Mouse (Mus musculus): Measurements from ENCODE around the gene Lama4. TPM values are rescaled to one million over a fixed set of nuclear protein-coding genes. Genes with fewer than 3 reads are reported as not detected.

Gene Lama4
- polyA plus RNA-seq, 1 experiment from 2014 or later: 73.9 TPM

DNA sequence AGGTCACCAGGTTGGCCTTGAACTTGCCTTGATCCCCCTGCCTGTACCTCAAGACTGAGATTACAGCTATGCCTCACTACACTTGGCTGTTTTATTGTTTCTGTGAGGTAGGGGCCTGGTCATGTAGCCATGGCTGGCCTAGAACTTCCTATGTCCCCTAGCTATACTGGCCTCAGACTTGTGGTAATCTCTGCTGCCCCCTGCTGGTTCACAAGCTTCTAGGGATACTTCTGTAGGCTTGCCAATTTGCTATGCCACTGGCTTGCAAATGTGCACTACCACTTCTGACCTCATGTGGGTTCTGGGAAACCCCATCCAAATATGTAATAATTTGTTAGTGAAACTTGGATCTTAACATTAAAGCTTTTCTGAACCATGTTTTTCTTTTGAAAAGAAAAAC, 101.6 kb downstream of the Lama4 start:
- no peak overlapping the region for H3K4me3 ChIP-seq (replicated peaks)
- H3K27me3 ChIP-seq: no peaks in the 10 kb centered on the region
- no peak overlapping the region for H3K4me2 ChIP-seq
- peak; percentile 67; the same call in 1 of the 2 replicates for ATAC-seq (replicated peaks; ENCODE audit: low FRiP score)
- no peak overlapping the region for H3K27ac ChIP-seq
- peaks cover 48% of the 10 kb centered on the region for H3K36me3 ChIP-seq
- no peak overlapping the region for H3K9ac ChIP-seq
- H3K9me3 ChIP-seq (replicated peaks): no peaks in the 10 kb centered on the region
- H3K4me1 ChIP-seq: no peaks in the 10 kb centered on the region

DNA sequence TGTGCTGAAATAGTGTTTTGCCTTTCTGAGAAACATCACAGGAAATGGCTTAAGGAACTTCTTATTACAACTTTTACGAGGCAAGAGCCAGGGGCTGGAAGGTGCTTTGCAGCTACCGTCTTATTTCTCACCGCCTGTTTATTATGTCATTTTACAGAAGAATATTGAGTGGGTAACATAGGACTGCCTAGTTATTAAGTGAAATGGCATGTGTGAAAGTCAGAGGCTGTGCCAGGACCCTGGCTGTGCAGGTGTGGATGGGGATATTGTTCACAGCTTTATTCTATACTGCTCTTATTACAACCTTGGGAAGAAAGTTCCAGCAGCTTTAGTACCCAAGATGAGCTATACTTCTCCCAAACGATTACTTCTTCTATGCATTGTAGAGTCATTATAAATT, 106.7 kb downstream of the Lama4 start:
- H3K4me2 ChIP-seq: no peak overlapping the region
- H3K9me3 ChIP-seq (replicated peaks): no peaks in the 10 kb centered on the region
- H3K27ac ChIP-seq: no peak overlapping the region
- H3K4me3 ChIP-seq (replicated peaks): no peak overlapping the region
- peaks cover 59% of the 10 kb centered on the region for H3K36me3 ChIP-seq
- H3K9ac ChIP-seq: no peak overlapping the region
- WGBS: 81% methylated on average over 4 of the region's 4 CpGs
- no peaks in the 10 kb centered on the region for H3K4me1 ChIP-seq
- no peaks in the 10 kb centered on the region for H3K27me3 ChIP-seq
- ATAC-seq (replicated peaks; ENCODE audit: low FRiP score): no peak

DNA sequence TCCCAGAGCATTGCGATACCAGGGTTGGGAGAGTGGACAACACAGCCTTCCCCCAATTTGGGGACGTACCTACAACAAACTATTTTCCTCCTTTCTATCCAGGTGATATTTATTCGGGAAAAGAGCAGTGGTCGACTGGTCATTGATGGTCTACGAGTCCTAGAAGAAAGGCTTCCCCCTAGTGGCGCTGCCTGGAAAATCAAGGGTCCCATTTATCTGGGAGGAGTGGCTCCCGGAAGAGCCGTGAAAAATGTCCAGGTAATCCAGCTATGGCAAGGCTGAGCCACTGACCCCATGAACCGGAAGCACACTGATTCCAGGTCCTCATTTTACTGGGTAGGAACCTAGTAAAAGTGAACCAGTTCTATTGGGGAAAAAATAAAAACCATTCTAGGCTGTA, 131.7 kb downstream of the Lama4 start:
- 88% methylated on average over 9 of the region's 9 CpGs for WGBS
- Histone ChIP-seq H3K4me3 (replicated peaks) (no peak overlapping the region), H3K4me2 (no peak overlapping the region), H3K27ac (no peak overlapping the region), H3K9ac (no peak overlapping the region), H3K4me1 (no peaks in the 10 kb centered on the region), H3K9me3 (replicated peaks) (no peaks in the 10 kb centered on the region), H3K36me3 (peaks cover 50% of the 10 kb centered on the region), H3K27me3 (no peaks in the 10 kb centered on the region)
- no peak for ATAC-seq (replicated peaks; ENCODE audit: low FRiP score)

DNA sequence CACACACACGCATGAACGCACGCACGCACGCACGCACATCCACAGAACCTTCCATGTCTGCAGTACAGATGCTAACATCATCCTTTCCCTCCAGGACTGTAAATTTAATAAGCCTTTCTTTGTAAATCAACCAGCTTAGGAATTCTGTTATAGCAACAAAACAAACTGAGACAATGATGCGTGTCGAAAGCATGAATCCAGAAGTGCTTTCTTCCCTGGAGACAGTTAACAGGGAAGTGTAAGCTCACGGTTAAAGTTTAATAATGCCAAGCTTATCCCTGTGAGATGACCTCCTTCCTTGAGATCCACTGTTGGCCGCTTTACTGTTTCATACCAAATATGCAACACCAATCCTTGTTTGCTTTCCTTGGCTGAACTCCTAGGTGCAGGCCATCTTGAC, 133.4 kb downstream of the Lama4 start:
- WGBS: 90% methylated on average over 10 of the region's 10 CpGs
- Histone ChIP-seq H3K4me3 (replicated peaks) (no peak overlapping the region), H3K9ac (no peak overlapping the region), H3K27ac (no peak overlapping the region), H3K4me2 (no peak overlapping the region), H3K4me1 (no peaks in the 10 kb centered on the region), H3K27me3 (no peaks in the 10 kb centered on the region), H3K36me3 (peaks cover 60% of the 10 kb centered on the region), H3K9me3 (replicated peaks) (no peaks in the 10 kb centered on the region)
- ATAC-seq (replicated peaks; ENCODE audit: low FRiP score): no peak

DNA sequence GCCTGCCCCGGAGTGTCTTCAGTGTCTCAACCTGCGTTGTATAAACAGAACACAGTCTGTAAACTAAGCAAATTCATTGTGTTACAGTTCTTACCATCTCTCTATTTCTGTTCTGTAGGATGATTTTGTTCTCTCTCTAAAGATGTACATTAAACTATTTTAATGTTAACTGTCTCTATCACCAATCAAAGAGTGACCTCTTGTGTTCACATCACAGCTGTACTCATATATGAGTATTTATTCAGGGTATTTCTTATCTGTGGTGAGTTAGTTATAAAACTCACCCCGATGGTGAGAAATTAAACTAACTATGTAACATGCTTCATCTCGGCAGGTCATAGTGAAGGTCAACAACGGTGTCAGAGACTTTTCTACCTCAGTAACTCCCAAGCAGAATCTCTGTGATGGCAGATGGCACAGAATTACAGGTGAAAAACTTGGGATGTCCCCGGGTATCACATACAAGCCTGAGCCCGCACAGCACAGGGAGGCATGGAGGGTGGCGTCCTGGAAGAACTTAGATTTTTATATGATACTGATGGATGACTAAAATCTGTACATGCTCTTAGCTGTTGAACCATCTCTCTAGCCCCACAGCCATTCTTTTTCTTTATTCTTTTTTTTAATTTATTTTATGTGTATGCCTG, 139.6 kb downstream of the Lama4 start:
- no peak overlapping the region for H3K27ac ChIP-seq
- no peak for ATAC-seq (replicated peaks; ENCODE audit: low FRiP score)
- no peak overlapping the region for H3K4me2 ChIP-seq
- H3K4me3 ChIP-seq (replicated peaks): no peak overlapping the region
- no peaks in the 10 kb centered on the region for H3K4me1 ChIP-seq
- H3K9ac ChIP-seq: no peak overlapping the region
- no peaks in the 10 kb centered on the region for H3K27me3 ChIP-seq
- 90% methylated on average over 8 of the region's 8 CpGs for WGBS
- peaks cover 49% of the 10 kb centered on the region for H3K36me3 ChIP-seq
- no peaks in the 10 kb centered on the region for H3K9me3 ChIP-seq (replicated peaks)

DNA sequence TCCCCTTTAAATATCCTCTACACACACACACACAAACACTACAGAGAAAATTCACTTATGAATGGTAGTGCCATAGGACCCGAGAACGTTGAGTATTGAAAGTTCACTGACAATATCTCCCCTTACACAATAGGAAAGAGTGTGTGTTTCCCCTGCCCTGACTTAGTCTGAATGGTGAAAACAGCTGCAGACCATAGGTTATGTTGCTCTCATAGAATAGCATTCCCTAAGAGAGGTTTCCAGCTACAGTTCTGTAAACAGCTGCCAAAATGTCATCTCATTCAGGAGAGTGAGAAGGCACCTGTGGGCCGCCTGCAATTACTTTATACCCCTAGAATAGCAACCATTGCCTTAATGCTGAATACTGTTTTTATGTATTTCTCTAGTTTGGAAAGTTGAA, 141.1 kb downstream of the Lama4 start:
- Histone ChIP-seq H3K36me3 (peaks cover 63% of the 10 kb centered on the region), H3K4me1 (no peaks in the 10 kb centered on the region), H3K27ac (no peak overlapping the region), H3K9me3 (replicated peaks) (no peaks in the 10 kb centered on the region), H3K27me3 (no peaks in the 10 kb centered on the region), H3K4me2 (no peak overlapping the region), H3K9ac (no peak overlapping the region), H3K4me3 (replicated peaks) (no peak overlapping the region)
- WGBS: 73% methylated on average over 3 of the region's 3 CpGs
- ATAC-seq (replicated peaks; ENCODE audit: low FRiP score): no peak

DNA sequence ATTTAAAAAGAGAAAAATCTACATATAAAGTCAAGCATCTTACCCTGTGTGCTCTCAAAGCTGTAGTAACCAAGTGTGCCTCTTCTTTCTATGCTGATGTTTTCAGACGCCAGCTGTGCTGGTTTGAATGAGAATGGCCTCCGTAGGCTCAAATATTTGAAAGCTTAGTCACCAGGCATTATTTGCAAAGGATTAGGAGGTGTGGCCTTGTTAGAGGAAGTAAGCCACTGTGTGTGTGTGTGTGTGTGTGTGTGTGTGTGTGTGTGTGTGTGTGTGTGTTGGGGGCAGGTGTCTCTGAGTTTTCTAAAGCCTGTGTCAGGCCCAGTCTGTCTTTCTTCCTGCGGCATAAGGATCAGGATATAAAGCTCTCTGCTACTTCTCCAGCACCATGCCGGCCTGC, 141.6 kb downstream of the Lama4 start:
- Histone ChIP-seq H3K9me3 (replicated peaks) (no peaks in the 10 kb centered on the region), H3K4me1 (no peaks in the 10 kb centered on the region), H3K36me3 (peaks cover 64% of the 10 kb centered on the region), H3K4me2 (no peak overlapping the region), H3K27me3 (no peaks in the 10 kb centered on the region), H3K27ac (no peak overlapping the region), H3K4me3 (replicated peaks) (no peak overlapping the region), H3K9ac (no peak overlapping the region)
- WGBS: 67% methylated on average over 4 of the region's 4 CpGs
- ATAC-seq (replicated peaks; ENCODE audit: low FRiP score): no peak

DNA sequence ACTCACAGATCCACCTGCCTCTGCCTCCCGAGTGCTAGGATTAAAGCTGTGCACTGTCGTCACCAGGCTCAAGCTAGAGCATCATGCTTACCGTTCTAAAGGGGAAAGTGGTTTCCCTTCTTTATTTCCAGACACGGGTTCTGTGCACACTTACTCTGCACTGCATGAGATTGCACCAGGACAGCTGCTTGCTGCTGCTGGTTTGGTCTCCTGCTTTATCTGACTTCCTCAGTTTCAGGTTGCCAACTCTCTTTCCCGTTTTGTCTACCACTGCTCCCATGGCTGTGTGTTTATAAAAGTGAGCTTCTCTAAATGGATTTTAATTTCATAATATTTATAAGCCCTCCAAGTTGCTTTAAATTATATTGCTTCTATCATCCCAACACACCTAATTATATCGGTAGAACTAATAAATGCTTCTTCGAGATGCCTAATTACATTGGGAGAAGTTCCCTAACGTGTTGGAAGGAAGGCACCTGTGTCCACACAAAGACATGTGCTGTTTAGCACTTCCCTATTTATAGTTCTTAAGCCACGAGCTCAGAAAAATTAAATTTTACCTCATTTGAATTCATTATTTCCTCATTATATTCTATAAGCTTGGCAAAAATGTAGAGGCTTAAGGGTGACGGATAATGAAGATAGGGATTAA, 143.6 kb downstream of the Lama4 start:
- no peaks in the 10 kb centered on the region for H3K4me1 ChIP-seq
- no peaks in the 10 kb centered on the region for H3K27me3 ChIP-seq
- no peak overlapping the region for H3K27ac ChIP-seq
- H3K36me3 ChIP-seq: peaks cover 50% of the 10 kb centered on the region
- no peak overlapping the region for H3K4me3 ChIP-seq (replicated peaks)
- no peaks in the 10 kb centered on the region for H3K9me3 ChIP-seq (replicated peaks)
- H3K4me2 ChIP-seq: no peak overlapping the region
- WGBS: 80% methylated on average over 10 of the region's 10 CpGs
- no peak for ATAC-seq (replicated peaks; ENCODE audit: low FRiP score)
- no peak overlapping the region for H3K9ac ChIP-seq

DNA sequence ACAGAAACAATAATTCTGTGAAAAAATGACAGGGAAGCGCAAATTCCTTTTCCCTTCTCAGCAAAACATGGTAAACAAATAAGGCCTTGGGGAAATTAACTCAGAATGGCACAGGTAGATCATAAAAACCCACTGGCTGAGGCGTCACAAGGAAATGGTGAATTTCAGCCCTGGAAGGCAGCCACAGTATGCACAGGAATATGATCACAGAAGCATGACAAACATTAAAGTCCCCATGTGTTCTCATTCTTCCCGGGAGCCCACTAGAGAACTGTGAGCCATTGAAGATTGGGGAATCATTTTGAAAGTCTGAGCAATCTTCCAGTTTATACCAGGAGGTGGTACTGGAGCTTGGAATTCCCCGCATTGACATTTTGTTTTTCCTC, 144.2 kb downstream of the Lama4 start:
- Histone ChIP-seq H3K9me3 (replicated peaks) (no peaks in the 10 kb centered on the region), H3K4me1 (no peaks in the 10 kb centered on the region), H3K27me3 (no peaks in the 10 kb centered on the region), H3K36me3 (peaks cover 50% of the 10 kb centered on the region), H3K27ac (no peak overlapping the region), H3K4me2 (no peak overlapping the region), H3K4me3 (replicated peaks) (no peak overlapping the region), H3K9ac (no peak overlapping the region)
- 61% methylated on average over 4 of the region's 4 CpGs for WGBS
- no peak for ATAC-seq (replicated peaks; ENCODE audit: low FRiP score)

DNA sequence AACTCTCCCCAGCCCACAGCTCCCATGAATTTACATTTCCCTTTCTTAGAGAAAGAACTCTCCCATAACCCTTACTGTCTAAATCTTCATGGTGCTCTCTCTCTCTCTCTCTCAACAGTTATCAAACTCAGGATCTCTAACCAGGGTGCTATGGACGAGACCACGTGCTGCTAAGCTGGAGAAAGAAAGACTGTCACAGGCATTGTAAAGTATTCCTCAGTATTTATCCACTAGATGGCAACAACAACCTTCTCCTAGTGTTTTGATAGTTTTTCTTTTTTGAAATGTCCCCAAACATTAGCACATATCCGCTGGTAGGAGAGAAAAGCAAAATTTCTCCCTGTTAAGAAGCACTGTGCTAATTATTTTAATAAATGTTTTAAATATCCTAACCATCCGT, 156.1 kb downstream of the Lama4 start:
- 37% methylated on average over 4 of the region's 4 CpGs for WGBS

DNA sequence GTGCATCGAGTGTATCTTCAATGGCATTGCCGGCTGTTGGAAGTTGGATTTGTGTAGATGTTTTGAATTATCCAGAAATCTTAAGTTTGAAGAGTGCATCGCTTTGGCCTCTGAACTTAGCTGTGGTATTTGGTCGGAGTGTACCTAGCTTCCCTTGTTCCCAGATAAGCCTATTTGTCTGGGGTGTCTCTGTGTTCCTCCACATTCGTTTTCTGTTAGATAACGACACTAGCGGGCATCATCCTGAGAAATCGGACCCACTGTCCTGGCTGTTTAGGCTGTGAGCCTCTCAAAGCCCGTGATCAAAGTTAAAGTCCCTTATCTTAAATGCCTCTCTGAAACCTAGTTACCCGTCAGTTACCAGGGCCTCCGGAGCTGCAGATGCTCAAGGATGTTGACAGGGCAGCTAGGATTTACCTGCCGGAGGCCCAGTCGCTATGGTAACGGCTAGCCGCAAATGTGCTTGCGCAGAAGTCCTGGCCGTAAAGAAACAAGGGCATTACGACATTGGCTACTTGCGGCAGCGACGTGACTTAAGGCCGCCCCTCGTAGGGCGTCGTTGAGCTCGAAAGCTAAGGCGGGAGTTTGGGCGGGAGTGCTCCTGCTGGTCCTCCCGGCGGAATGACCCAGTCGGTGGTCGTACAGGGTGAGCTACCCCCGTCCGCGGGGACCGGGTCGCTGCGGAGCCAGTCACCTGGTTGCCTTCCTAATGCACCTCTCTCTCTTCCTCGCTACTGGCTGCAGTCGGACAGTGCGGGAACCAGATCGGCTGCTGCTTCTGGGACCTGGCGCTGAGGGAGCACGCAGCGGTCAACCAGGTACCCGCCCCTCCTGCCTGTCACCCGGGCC, 168.4 kb downstream of the Lama4 start, which contains the start of the genes Fam229b and Tube1:
Gene Fam229b (minus strand): TSS at position 453 of the 849 bp plus-strand sequence.
Gene Tube1 (plus strand): TSS at position 515 of the 849 bp plus-strand sequence.
- Histone ChIP-seq H3K36me3 (peaks cover 18% of the 10 kb centered on the region), H3K4me2 (peak within 1 kb of the TSS; percentile 79), H3K4me1 (peaks cover 12% of the 10 kb centered on the region), H3K27me3 (no peaks in the 10 kb centered on the region), H3K9me3 (replicated peaks) (no peaks in the 10 kb centered on the region), H3K27ac (0 out of 2 replicates have a peak within 1 kb of the TSS, but pooled peaks have one; percentile 62), H3K9ac (peak within 1 kb of the TSS; percentile 68), H3K4me3 (replicated peaks) (peak within 1 kb of the TSS; percentile 55)
- 5% methylated on average over 47 of the region's 47 CpGs for WGBS
- peak; percentile 95 for ATAC-seq (replicated peaks; ENCODE audit: low FRiP score)

More for the DNA sequence above, 156.1 kb downstream of the Lama4 start:
- Histone ChIP-seq H3K4me3 (replicated peaks) (no peak overlapping the region), H3K36me3 (no peaks in the 10 kb centered on the region), H3K4me1 (no peaks in the 10 kb centered on the region), H3K9ac (no peak overlapping the region), H3K27ac (no peak overlapping the region), H3K27me3 (no peaks in the 10 kb centered on the region), H3K4me2 (no peak overlapping the region), H3K9me3 (replicated peaks) (no peaks in the 10 kb centered on the region)
- ATAC-seq (replicated peaks; ENCODE audit: low FRiP score): no peak

DNA sequence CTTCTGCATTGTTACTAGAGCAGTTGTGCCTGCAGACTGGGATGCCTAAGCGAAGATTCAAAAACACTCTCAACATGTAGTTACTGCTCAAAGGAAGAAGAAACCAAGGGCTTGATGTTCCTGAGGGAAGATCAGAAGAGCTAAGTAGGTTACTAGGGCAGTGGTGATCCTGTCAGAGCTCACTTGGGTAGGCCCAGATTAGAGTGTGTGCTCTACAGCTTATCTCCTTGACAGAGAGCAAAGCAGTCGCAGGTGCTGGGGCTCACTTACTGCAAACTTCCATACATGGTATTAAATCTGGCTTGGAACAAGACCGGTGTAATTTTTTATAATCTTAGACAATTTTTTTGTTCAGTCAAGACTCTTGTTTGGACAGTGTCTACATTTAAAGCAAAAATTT, 172.5 kb downstream of the Lama4 start:
- H3K4me2 ChIP-seq: no peak overlapping the region
- H3K36me3 ChIP-seq: peaks cover 52% of the 10 kb centered on the region
- no peak for ATAC-seq (replicated peaks; ENCODE audit: low FRiP score)
- H3K27ac ChIP-seq: no peak overlapping the region
- peaks cover 12% of the 10 kb centered on the region for H3K4me1 ChIP-seq
- H3K27me3 ChIP-seq: no peaks in the 10 kb centered on the region
- WGBS: 90% methylated on average over 3 of the region's 3 CpGs
- H3K9ac ChIP-seq: no peak overlapping the region
- H3K4me3 ChIP-seq (replicated peaks): no peak overlapping the region
- no peaks in the 10 kb centered on the region for H3K9me3 ChIP-seq (replicated peaks)
